Mouse (Mus musculus): Measurements from ENCODE around the gene Col4a6.

Col4a6 gene

GRCm38 (mm10) chrX:141249636-141250035, 224.2 kb downstream of the Col4a6 start:
- DNase-seq (ENCODE audit: low spot score) = no peak

DNA sequence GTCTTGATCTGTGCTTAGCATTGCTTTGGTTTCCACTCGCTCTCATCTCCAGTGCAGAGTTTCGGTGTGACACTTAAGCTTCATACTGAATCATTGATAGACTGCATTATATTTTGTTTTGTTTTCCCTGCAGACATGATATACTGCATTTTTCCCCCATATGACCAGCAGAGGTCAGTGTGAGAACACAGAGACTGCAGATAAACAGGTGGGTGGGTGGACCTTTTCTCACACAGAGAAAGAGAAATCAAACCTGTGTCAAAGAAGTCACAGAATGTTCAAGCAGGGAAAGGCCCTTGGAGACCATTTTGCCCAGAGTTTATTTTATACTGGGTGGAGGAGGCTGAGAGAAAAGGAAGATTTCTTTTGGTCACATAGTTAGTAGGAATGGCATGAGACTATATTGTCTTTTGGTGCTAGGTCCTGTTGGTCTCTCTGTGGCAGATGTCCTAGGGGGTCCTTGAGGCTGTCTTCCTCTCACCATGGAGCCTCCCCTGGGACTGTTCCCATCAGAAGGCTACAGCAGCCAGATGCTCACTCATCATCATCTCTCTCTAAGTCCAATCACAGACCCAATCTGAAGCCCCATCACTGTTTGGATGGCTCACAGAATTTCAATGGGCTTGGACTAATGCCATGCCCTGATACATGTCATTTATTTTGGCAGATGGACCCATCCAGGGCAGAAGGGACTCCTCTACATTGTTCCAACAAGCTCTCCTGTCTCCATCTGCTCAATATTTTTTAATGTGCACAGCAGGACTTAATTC, 237.1 kb downstream of the Col4a6 start:
- DNase-seq (ENCODE audit: low spot score) = no peak

GRCm38 (mm10) chrX:141228169-141228568, 245.7 kb downstream of the Col4a6 start:
- no peak for DNase-seq (ENCODE audit: low spot score)

GRCm38 (mm10) chrX:141212802-141213201, 261.1 kb downstream of the Col4a6 start:
- no peak for DNase-seq (ENCODE audit: low spot score)

DNA sequence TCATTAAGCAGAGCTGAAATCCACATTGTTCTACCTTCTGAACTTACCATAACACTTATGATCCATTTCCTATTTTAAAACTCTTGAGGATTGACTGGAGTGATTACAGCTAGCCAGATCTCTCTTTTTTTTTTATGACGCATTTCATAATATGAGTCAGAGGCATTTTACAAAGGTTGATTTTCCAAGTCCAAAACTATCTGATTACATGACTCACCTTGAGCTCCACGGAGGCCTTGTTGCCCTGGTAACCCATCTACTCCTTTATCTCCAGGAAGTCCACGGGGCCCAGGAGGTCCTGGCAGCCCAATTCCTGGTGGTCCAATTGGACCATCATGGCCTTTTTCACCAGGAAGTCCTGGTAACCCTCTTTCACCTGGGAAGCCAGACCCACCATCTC, 274.9 kb downstream of the Col4a6 start:
- no peak for DNase-seq (ENCODE audit: low spot score)

GRCm38 (mm10) chrX:141195036-141195435, 278.8 kb downstream of the Col4a6 start:
- no peak for DNase-seq (ENCODE audit: low spot score)

DNA sequence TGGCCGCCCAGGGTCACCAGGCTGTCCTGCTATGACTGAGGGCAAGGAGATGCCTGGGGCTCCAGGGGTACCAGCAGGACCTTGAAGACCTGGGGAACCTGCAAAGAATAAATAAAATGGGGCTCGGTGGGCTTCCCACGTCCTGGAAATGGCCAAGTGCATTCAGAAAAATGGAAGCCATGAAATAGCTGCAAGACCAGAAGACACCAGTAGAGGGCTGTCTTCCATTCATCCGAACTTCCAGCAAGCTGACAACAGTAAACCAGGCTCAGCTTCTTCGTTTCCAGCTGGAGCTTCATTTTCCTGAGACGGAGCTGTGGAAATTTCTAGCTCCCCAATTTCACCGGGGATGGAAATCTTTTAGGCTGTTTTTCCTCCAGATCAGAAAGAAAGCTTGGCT, 298.5 kb downstream of the Col4a6 start:
- no peak for DNase-seq (ENCODE audit: low spot score)

DNA sequence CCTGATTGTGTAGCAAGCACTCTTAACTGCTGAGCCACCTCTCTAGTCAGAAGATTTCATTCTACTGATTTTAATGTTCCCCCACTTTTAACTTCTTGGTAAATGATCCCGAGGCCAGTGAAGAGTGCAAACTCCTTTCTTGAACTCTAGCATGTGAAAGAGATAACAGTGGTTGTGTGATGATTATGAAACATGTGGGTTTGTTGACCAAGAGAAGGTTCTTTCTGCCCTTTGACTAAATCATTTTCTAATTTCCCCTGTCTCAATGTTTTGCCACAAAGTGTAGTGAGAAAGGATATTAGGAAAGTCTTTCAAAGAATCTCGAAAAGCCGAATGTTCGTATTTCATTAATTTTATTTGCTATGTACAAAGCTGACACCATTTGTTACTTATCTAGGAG, 308.8 kb downstream of the Col4a6 start:
- no peak for DNase-seq (ENCODE audit: low spot score)

GRCm38 (mm10) chrX:141160371-141160770, 313.5 kb downstream of the Col4a6 start:
- no peak for DNase-seq (ENCODE audit: low spot score)

DNA sequence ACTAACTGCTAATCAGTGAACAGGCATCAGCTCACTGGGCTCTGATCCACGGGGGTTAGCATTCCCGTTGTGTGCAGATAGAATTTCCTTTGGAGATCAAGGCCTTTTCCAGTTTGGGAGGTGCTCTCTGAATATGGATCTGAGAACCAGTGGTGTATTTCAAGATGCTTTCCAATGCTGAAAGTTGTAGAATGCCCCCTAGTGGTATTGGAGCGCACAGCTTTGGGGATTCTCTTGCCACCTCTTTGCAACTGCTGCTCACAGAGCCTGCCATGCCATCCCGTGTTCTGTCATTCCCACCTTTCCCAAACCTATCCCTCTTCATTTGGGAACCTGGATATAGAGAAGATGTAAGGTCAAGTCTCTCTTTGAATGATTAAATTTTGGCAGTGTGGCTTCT, 315.7 kb downstream of the Col4a6 start:
- DNase-seq (ENCODE audit: low spot score) = no peak

- DNase-seq (ENCODE audit: low spot score) = no peak
Observed at GRCm38 (mm10) chrX:141157626-141158025, 316.2 kb downstream of the Col4a6 start.

GRCm38 (mm10) chrX:141156696-141157095, 317.2 kb downstream of the Col4a6 start:
- no peak for DNase-seq (ENCODE audit: low spot score)

DNA sequence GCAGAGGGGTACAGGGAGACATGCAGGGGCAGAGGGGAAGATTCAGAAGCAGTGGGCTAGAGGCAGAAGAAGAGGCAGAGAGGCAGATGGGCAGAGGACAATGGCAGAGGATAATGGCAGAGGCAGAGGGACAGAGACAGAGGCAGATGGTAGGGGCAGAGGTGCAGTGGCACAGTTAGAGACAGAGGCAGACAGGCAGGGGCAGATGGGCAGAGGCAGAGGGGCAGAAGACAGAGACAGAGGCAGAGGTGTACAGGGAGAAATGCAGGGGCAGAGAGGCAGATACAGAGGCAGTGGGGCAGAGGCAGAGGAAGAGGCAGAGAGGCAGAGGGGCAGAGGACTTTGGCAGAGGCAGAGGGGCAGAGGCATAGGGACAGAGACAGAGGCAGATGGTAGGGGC, 322.7 kb downstream of the Col4a6 start:
- DNase-seq (ENCODE audit: low spot score) = no peak

DNA sequence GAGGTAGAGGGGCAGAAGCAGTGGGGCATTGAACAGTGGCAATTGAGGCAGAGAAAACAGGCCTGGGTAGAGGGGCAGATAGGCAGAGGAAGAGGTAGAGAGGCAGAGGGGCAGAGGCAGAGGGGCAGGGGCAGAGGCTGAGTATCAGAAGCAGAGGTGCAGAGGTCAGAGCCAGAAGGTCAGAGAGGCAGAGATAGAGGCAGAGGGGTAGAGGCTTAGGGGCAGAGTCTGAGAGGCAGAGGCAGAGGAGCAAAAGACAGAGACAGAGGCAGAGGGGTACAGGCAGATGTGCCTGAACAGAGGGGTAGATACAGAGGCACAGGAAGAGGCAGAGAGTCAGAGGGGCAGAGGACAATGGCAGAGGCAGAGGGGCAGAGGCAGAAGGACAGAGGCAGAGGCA, 323.6 kb downstream of the Col4a6 start:
- no peak for DNase-seq (ENCODE audit: low spot score)

GRCm38 (mm10) chrX:141149705-141150104, 324.2 kb downstream of the Col4a6 start:
- no peak for DNase-seq (ENCODE audit: low spot score)
